Mouse (Mus musculus) megakaryocyte-erythroid progenitor cell, adult 5-6 weeks (primary cell): ENCODE data around the gene Spry1. TPM values are rescaled to one million over a fixed set of nuclear protein-coding genes. Genes with fewer than 3 reads are reported as not detected.

Experiments
- ATAC-seq: replicated peaks from 2 replicates; pipeline ENCODE4 v1.8.0; 2016; ENCODE audit warnings: mild to moderate bottlenecking, inconsistent platforms; ENCODE audit not compliant: severe bottlenecking, poor library complexity, low FRiP score, low TSS enrichment
- total RNA-seq, 2 experiments: library from RNA; stranded (forward) in 1 of 2; stranded (reverse) in 1 of 2; fragments of 200-1000, 215-1000 nt in 1 of 2; fragments of >200 nt in 1 of 2; fragmentation: Nextera tagmentation in 1 of 2; gene quantifications; 2 replicates each; pipeline ENCODE4 v1.2.3; 2014 to 2017

Spry1 gene
- total RNA-seq, 2 experiments from 2014 or later = 2.7 to 3.3 TPM

GRCm38 (mm10) chr3:37667119-37667467 is 27.3 kb downstream of the Spry1 start:
- no peak for ATAC-seq

- ATAC-seq = no peak
These were observed 28.0 kb downstream of the Spry1 start for GRCm38 (mm10) chr3:37667736-37668135.

GRCm38 (mm10) chr3:37668652-37669051 is 28.9 kb downstream of the Spry1 start:
- ATAC-seq = no peak

GRCm38 (mm10) chr3:37669100-37669499 is 29.4 kb downstream of the Spry1 start:
- no peak for ATAC-seq

- no peak for ATAC-seq
These were observed 32.7 kb downstream of the Spry1 start for GRCm38 (mm10) chr3:37672266-37673040.

GRCm38 (mm10) chr3:37673513-37674261 is 33.9 kb downstream of the Spry1 start:
- no peak for ATAC-seq

- peak; percentile 49 for ATAC-seq
These were observed 35.3 kb downstream of the Spry1 start for GRCm38 (mm10) chr3:37675056-37675525.

- no peak for ATAC-seq
These were observed 36.5 kb downstream of the Spry1 start for GRCm38 (mm10) chr3:37676291-37676690.

- ATAC-seq = no peak
These were observed 46.5 kb downstream of the Spry1 start for GRCm38 (mm10) chr3:37686219-37686618.

GRCm38 (mm10) chr3:37686751-37687150 is 47.0 kb downstream of the Spry1 start:
- ATAC-seq = no peak

- ATAC-seq = no peak; the same call in 1 of the 2 replicates
These were observed 47.6 kb downstream of the Spry1 start for GRCm38 (mm10) chr3:37687158-37687980.

- ATAC-seq = no peak
These were observed 53.2 kb downstream of the Spry1 start for GRCm38 (mm10) chr3:37692945-37693344.

- ATAC-seq = 0 out of 2 replicates have a peak, but pooled peaks have one; percentile 44
These were observed 53.8 kb downstream of the Spry1 start for GRCm38 (mm10) chr3:37693552-37693951.

Other genes with a start within 250 kb of the Spry1 start
- 47.9 and 66.4 TPM in 2 replicates for gene Spata5, start 220.1 kb upstream of the Spry1 start, total RNA-seq (2014; fragmentation: Nextera tagmentation)
- gene Spata5, start 220.1 kb upstream of the Spry1 start, total RNA-seq (2017) = 151 and 190 TPM in 2 replicates
- 9.1 and 34.1 TPM in 2 replicates for gene Nudt6, start 219.7 kb upstream of the Spry1 start, total RNA-seq (2014; fragmentation: Nextera tagmentation)
- 26.6 and 28.8 TPM in 2 replicates for gene Nudt6, start 219.7 kb upstream of the Spry1 start, total RNA-seq (2017)
- 0.45 TPM in 1 of 2 replicates, not detected in the other for gene Gm5148, start 84.5 kb downstream of the Spry1 start, total RNA-seq (2014; fragmentation: Nextera tagmentation)
- gene Gm5148, start 84.5 kb downstream of the Spry1 start, total RNA-seq (2017) = 46.9 and 54.2 TPM in 2 replicates